Mouse (Mus musculus) layer of hippocampus, adult 2 months (tissue): ENCODE measurements at regions not wholly inside any gene's neighbourhood (a gene's known extent, or its start where the extent isn't known, plus 50 kb on each side); places are given as distances from the start of the nearest gene placed in this dataset.

Source experiments
- DNase-seq, 2 experiments: peaks; one replicate each; pipeline ENCODE4 v3.0.0; 2022; ENCODE audit warnings: low spot score in 2 of 2
- H3K27ac ChIP-seq: fragments of 200-600 bp; 2 replicates; pipeline ENCODE4 v1.8.1; 2022
- H3K4me3 ChIP-seq: fragments of 200-600 bp; 2 replicates; pipeline ENCODE4 v1.8.1; 2022; ENCODE audit warnings: mild to moderate bottlenecking
- CTCF ChIP-seq: fragments of 200-600 bp; conservative IDR thresholded peaks from 2 replicates; pipeline ENCODE4 v1.8.1; 2022; ENCODE audit warnings: antibody characterized with exemption, mild to moderate bottlenecking, moderate library complexity

GRCm38 (mm10) chr2:12776866-12777265, 147.0 kb upstream of the Pter start:
- DNase-seq, result peak; percentile 35 to 74
- H3K27ac ChIP-seq, result peak overlapping the region; percentile 14; the same call in 1 of the 2 replicates
- H3K4me3 ChIP-seq, result no peak overlapping the region
- no peak for TF ChIP-seq CTCF

GRCm38 (mm10) chr2:12777696-12778095, 146.1 kb upstream of the Pter start:
- Histone ChIP-seq H3K27ac (peak overlapping the region; percentile 67), H3K4me3 (no peak overlapping the region)

GRCm38 (mm10) chr2:12792596-12792995, 131.2 kb upstream of the Pter start:
- no peak overlapping the region for H3K27ac ChIP-seq
- no peak overlapping the region for H3K4me3 ChIP-seq
- TF ChIP-seq CTCF, result no peak
- no peak for DNase-seq

More at GRCm38 (mm10) chr2:12777696-12778095, 146.1 kb upstream of the Pter start:
- no peak for TF ChIP-seq CTCF
- DNase-seq, result peak; percentile 35 to 67

- peak; percentile 22 to 37 for DNase-seq
- no peak overlapping the region for H3K4me3 ChIP-seq
- no peak for TF ChIP-seq CTCF
Measured at GRCm38 (mm10) chr2:12797615-12798169, 126.1 kb upstream of the Pter start.

GRCm38 (mm10) chr2:12799153-12799925, 124.5 kb upstream of the Pter start:
- TF ChIP-seq CTCF, result no peak
- Histone ChIP-seq H3K4me3 (no peak overlapping the region), H3K27ac (peak overlapping the region; percentile 84)
- peak; percentile 63 to 76 for DNase-seq

More at GRCm38 (mm10) chr2:12797615-12798169, 126.1 kb upstream of the Pter start:
- peak overlapping the region; percentile 84 for H3K27ac ChIP-seq

- TF ChIP-seq CTCF, result no peak
- Histone ChIP-seq H3K27ac (peak overlapping the region; percentile 81; the same call in 1 of the 2 replicates), H3K4me3 (no peak overlapping the region)
- no peak for DNase-seq
Measured at GRCm38 (mm10) chr2:12802667-12803066, 121.2 kb upstream of the Pter start.

- H3K27ac ChIP-seq, result peak overlapping the region; percentile 81
- TF ChIP-seq CTCF, result no peak
- DNase-seq, result peak in 1 of 2 experiments; percentile 14
- H3K4me3 ChIP-seq, result no peak overlapping the region
Measured at GRCm38 (mm10) chr2:12805096-12805495, 118.7 kb upstream of the Pter start.

GRCm38 (mm10) chr2:12808466-12808865, 115.4 kb upstream of the Pter start:
- TF ChIP-seq CTCF, result no peak
- H3K27ac ChIP-seq, result peak overlapping the region; percentile 81
- peak; percentile 49 to 69 for DNase-seq
- H3K4me3 ChIP-seq, result no peak overlapping the region

GRCm38 (mm10) chr2:12815339-12815738, 108.5 kb upstream of the Pter start:
- no peak for TF ChIP-seq CTCF
- H3K4me3 ChIP-seq, result no peak overlapping the region
- DNase-seq, result peak in 1 of 2 experiments; percentile 19
- H3K27ac ChIP-seq, result peak overlapping the region; percentile 86

- H3K4me3 ChIP-seq, result no peak overlapping the region
- DNase-seq, result no peak
- no peak for TF ChIP-seq CTCF
- no peak overlapping the region for H3K27ac ChIP-seq
Measured at GRCm38 (mm10) chr2:12825902-12826301, 97.9 kb upstream of the Pter start.

- DNase-seq, result no peak
- Histone ChIP-seq H3K4me3 (no peak overlapping the region), H3K27ac (no peak overlapping the region)
- TF ChIP-seq CTCF, result no peak
Measured at GRCm38 (mm10) chr2:12833579-12833978, 90.3 kb upstream of the Pter start.

- Histone ChIP-seq H3K27ac (no peak overlapping the region), H3K4me3 (no peak overlapping the region)
- DNase-seq, result no peak
- no peak for TF ChIP-seq CTCF
Measured at GRCm38 (mm10) chr2:12866543-12866942, 57.3 kb upstream of the Pter start.

GRCm38 (mm10) chr2:12868772-12869171, 55.1 kb upstream of the Pter start:
- TF ChIP-seq CTCF, result no peak
- H3K4me3 ChIP-seq, result no peak overlapping the region
- no peak overlapping the region for H3K27ac ChIP-seq
- no peak for DNase-seq
